ENCODE assay signal across 8 mouse cellular contexts in the genomic region with DNA sequence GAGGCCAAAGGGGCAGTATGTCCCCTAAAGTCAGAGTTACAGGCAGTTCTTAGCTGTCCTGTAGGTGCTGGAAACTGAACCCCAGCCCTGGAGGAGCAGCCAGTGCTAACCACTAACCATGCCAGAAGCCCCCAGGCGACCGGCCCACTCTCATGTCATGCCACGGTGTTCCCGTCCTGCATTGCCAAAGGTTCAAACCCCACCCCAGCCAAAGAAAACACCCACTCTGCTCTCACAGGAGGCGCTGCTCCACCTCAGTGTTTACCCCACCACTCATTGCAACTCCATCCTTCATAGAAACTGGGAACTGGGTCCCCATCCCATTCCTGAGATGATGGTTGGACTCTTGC. TPM values are rescaled to one million over a fixed set of nuclear protein-coding genes. Genes with fewer than 3 reads are reported as not detected.
A peak's percentile ranks its signal among the peaks of the same experiment; 100 is the strongest.
DNase-seq lines count a peak whose midpoint lies in the region; ATAC-seq and TF ChIP-seq lines count a peak whose summit lies in the region.

No protein-coding gene starts in this region.

- no peaks in the 10 kb centered on the region for H3K27me3 ChIP-seq in heart, embryonic 14.5 days (ENCODE audit: control insufficient read depth, insufficient read depth, low read length)
- H3K27me3 ChIP-seq in lung, postnatal 0 days (replicated peaks; ENCODE audit: insufficient read depth, low read length) = no peaks in the 10 kb centered on the region
- H3K27me3 ChIP-seq in hindbrain, embryonic 15.5 days = no peaks in the 10 kb centered on the region
- H3K27me3 ChIP-seq in midbrain, postnatal 0 days (ENCODE audit: insufficient read depth, low read length) = no peaks in the 10 kb centered on the region

- no peak for DNase-seq in heart, postnatal 36 days
- DNase-seq in lung, postnatal 0 days (ENCODE audit: low spot score) = no peak
- DNase-seq in lung, postnatal 36 days = no peak
- no peak for DNase-seq in midbrain, postnatal 0 days (ENCODE audit: low spot score)
- no peak for DNase-seq in frontal cortex, adult 2 months (ENCODE audit: extremely low spot score in 1 of 2, low spot score in 1 of 2)
- no peak for DNase-seq in gastrocnemius, postnatal 10 days

- H3K9me3 ChIP-seq in heart, embryonic 14.5 days (ENCODE audit: control insufficient read depth, low read length) = no peaks in the 10 kb centered on the region
- H3K9me3 ChIP-seq in lung, postnatal 0 days (ENCODE audit: low read length) = no peaks in the 10 kb centered on the region
- no peaks in the 10 kb centered on the region for H3K9me3 ChIP-seq in hindbrain, embryonic 15.5 days
- H3K9me3 ChIP-seq in midbrain, postnatal 0 days (ENCODE audit: low read length) = no peaks in the 10 kb centered on the region

- no peak for ATAC-seq in heart, embryonic 14.5 days (ENCODE audit: insufficient number of reproducible peaks, insufficient read depth, low FRiP score, low read depth)
- no peak for ATAC-seq in lung, postnatal 0 days
- 0 out of 2 replicates have a peak, but pooled peaks have one; percentile 6 for ATAC-seq in hindbrain, embryonic 15.5 days (ENCODE audit: low FRiP score, low read depth)
- peak; percentile 38; the same call in 1 of the 2 replicates for ATAC-seq in midbrain, postnatal 0 days (ENCODE audit: low FRiP score)

- WGBS in heart, embryonic 14.5 days = 81% methylated on average over 5 of the region's 5 CpGs
- WGBS in lung, postnatal 0 days = 88% methylated on average over 5 of the region's 5 CpGs
- 85% methylated on average over 5 of the region's 5 CpGs for WGBS in hindbrain, embryonic 15.5 days
- 91% methylated on average over 5 of the region's 5 CpGs for WGBS in midbrain, postnatal 0 days

- H3K4me3 ChIP-seq in heart, embryonic 14.5 days (ENCODE audit: control insufficient read depth in 1 of 2, insufficient read depth in 1 of 2, low read depth in 1 of 2, low read length in 2 of 2) = no peak overlapping the region
- no peak overlapping the region for H3K4me3 ChIP-seq in lung, postnatal 0 days (ENCODE audit: low read depth, low read length)
- no peak overlapping the region for H3K4me3 ChIP-seq in hindbrain, embryonic 15.5 days
- H3K4me3 ChIP-seq in midbrain, postnatal 0 days (ENCODE audit: low read depth, low read length) = no peak overlapping the region

- TF ChIP-seq EP300 in lung, postnatal 0 days (IDR thresholded peaks at IDR 0.05) = no peak

- 0 out of 2 replicates have a peak overlapping the region, but pooled peaks have one; percentile 16 for H3K9ac ChIP-seq in heart, embryonic 14.5 days (ENCODE audit: low read length)
- no peak overlapping the region for H3K9ac ChIP-seq in lung, postnatal 0 days (replicated peaks; ENCODE audit: low read depth)
- H3K9ac ChIP-seq in hindbrain, embryonic 15.5 days = no peak overlapping the region
- H3K9ac ChIP-seq in midbrain, postnatal 0 days (replicated peaks; ENCODE audit: low read length, poor library complexity, severe bottlenecking) = no peak overlapping the region

- peaks cover 13% of the 10 kb centered on the region; the same call in 1 of the 2 replicates for H3K36me3 ChIP-seq in heart, embryonic 14.5 days (ENCODE audit: control insufficient read depth, insufficient read depth, low read length)
- H3K36me3 ChIP-seq in lung, postnatal 0 days (ENCODE audit: insufficient read depth, low read length) = no peaks in the 10 kb centered on the region
- peaks cover 12% of the 10 kb centered on the region; the same call in 1 of the 2 replicates for H3K36me3 ChIP-seq in hindbrain, embryonic 15.5 days
- no peaks in the 10 kb centered on the region for H3K36me3 ChIP-seq in midbrain, postnatal 0 days (ENCODE audit: insufficient read depth, low read length)

- intact Hi-C loops in heart, postnatal 36 days (cut with DNase I) = loop anchor here (1.0 to 5.0 kb wide), 2 partner anchors 62 to 202 kb away; no protein-coding TSS in a partner anchor

- peaks cover 12 to 19% of the 10 kb centered on the region in 2 experiments for H3K4me1 ChIP-seq in heart, embryonic 14.5 days (ENCODE audit: control insufficient read depth in 2 of 2, insufficient read depth in 2 of 2, low read length in 2 of 2)
- no peaks in the 10 kb centered on the region for H3K4me1 ChIP-seq in lung, postnatal 0 days (ENCODE audit: insufficient read depth, low read depth, low read length)
- no peaks in the 10 kb centered on the region; the same call in 1 of the 2 replicates for H3K4me1 ChIP-seq in hindbrain, embryonic 15.5 days (replicated peaks)
- no peaks in the 10 kb centered on the region for H3K4me1 ChIP-seq in midbrain, postnatal 0 days (ENCODE audit: insufficient read depth, low read length)

- peak overlapping the region in 1 of 2 experiments; percentile 81; a peak in 2 of 4 replicates for H3K27ac ChIP-seq in heart, embryonic 14.5 days (replicated peaks in 1 of 2; ENCODE audit: control insufficient read depth in 1 of 2, insufficient read depth in 1 of 2, low read depth in 2 of 2, low read length in 2 of 2)
- no peak overlapping the region for H3K27ac ChIP-seq in lung, postnatal 0 days (ENCODE audit: low read length)
- no peak overlapping the region for H3K27ac ChIP-seq in hindbrain, embryonic 15.5 days (replicated peaks)
- no peak overlapping the region for H3K27ac ChIP-seq in midbrain, postnatal 0 days (ENCODE audit: low read depth, low read length)

- H3K4me2 ChIP-seq in heart, embryonic 14.5 days (ENCODE audit: low read length) = peak overlapping the region; percentile 37
- peak overlapping the region; percentile 36 for H3K4me2 ChIP-seq in lung, postnatal 0 days (replicated peaks; ENCODE audit: low read depth, low read length)
- H3K4me2 ChIP-seq in hindbrain, embryonic 15.5 days = no peak overlapping the region
- H3K4me2 ChIP-seq in midbrain, postnatal 0 days (ENCODE audit: low read depth, low read length, poor library complexity, severe bottlenecking) = no peak overlapping the region

- no peak for TF ChIP-seq CTCF in lung, postnatal 0 days (IDR thresholded peaks at IDR 0.05)
- no peak for TF ChIP-seq CTCF in midbrain, postnatal 0 days (IDR thresholded peaks at IDR 0.05)

RNA-seq across cellular contexts. Expression of a gene that starts 36.3 kb away (rescaled TPM):
- polyA plus RNA-seq in heart, embryonic 14.5 days (2014; fragmentation: Nextera tagmentation; extraction: Ambion mirVana) = 10.7 and 12.0 TPM in 2 replicates
- total RNA-seq in heart, postnatal 36 days (2021) = 10 to 100 TPM; 10.8 to 10.9 TPM
- polyA plus RNA-seq in lung, postnatal 0 days (2015; fragmentation: Nextera tagmentation; extraction: Ambion mirVana) = 11.3 and 11.5 TPM in 2 replicates
- polyA plus RNA-seq in hindbrain, embryonic 15.5 days (2015; fragmentation: Nextera tagmentation; extraction: Ambion mirVana) = 16.7 and 18.3 TPM in 2 replicates
- 5.3 and 5.8 TPM in 2 replicates for total RNA-seq in midbrain, postnatal 0 days (2014; rRNA removed)
- 21.4 and 23.9 TPM in 2 replicates for polyA plus RNA-seq in midbrain, postnatal 0 days (2015; fragmentation: Nextera tagmentation; extraction: Ambion mirVana)
- 13.6 and 15.1 TPM in 2 replicates for polyA plus RNA-seq in frontal cortex, adult 2 months (2012; rRNA removed)
- total RNA-seq in gastrocnemius, postnatal 10 days (2021) = 1 to 10 TPM; 6.0 to 7.6 TPM

Comparison
In these comparisons a context has a peak if more than half of its experiments do, and no peak if none do; other contexts are left out.
1. ATAC-seq: peak in hindbrain, embryonic 15.5 days (single experiment) and midbrain, postnatal 0 days (single experiment); none in heart, embryonic 14.5 days (single experiment) and lung, postnatal 0 days (single experiment).
2. H3K4me2 ChIP-seq: peak in heart, embryonic 14.5 days (single experiment) and lung, postnatal 0 days (single experiment); none in hindbrain, embryonic 15.5 days (single experiment) and midbrain, postnatal 0 days (single experiment).